Mouse (Mus musculus) kidney, adult 11 months (tissue): ENCODE results near the gene Dip2a.
A peak's percentile ranks its signal among the peaks of the same experiment; 100 is the strongest.

Source experiments
- DNase-seq: peaks from one replicate; pipeline ENCODE4 v3.0.0; 2022

Gene Dip2a

GRCm38 (mm10) chr10:76239401-76239800 lies 105.7 kb downstream of the Dip2a start:
- no peak for DNase-seq

DNA sequence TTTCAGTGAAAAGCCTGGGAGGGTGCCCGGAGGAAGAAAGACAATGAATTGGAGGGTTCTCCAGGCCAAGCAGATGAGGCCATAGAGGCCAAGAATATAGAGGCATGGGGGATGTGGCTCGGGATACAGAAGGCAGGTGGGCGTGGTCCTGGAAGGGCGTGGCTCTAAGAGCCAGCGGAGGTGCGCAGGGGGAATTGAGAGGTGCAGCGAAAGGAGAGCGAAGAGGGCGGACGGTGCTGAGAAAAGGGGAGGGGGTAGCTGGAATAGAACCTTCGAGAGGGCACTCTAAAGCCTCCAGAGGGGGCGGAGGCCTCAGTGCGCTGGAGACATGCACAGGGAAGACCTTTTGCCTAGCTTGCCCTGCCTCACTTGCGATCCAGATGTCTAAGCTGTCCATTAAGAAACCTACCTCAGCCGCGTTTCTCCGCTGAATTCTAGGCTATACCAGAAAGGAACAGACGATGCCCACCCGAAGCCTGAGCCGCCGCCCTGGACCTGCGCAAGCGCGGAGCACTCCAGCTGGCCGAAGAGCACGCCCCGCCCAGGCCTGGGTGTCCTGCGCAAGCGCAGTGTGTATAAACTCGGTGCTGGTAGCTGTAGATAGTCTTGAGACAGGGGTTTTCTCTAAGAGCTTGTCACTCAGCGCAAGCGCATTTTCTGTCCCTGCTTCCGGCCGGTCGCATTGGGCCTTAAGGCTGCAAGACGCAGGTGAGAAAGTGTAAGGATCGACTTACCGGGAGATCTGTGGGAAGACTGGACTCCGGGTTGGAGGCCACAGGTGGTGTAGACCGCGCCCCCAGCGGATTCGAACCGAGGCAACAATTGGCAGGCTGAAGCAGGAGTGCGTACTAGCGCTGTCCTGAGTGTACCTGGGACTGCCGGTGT lies 107.5 kb downstream of the Dip2a start, which contains the start of gene Prmt2:
Gene Prmt2, minus strand, starts transcription at position 525 of the 885 bp plus-strand sequence.
- peak; percentile 89 for DNase-seq

- no peak for DNase-seq
Measured at GRCm38 (mm10) chr10:76229627-76230026, 115.5 kb downstream of the Dip2a start.

DNA sequence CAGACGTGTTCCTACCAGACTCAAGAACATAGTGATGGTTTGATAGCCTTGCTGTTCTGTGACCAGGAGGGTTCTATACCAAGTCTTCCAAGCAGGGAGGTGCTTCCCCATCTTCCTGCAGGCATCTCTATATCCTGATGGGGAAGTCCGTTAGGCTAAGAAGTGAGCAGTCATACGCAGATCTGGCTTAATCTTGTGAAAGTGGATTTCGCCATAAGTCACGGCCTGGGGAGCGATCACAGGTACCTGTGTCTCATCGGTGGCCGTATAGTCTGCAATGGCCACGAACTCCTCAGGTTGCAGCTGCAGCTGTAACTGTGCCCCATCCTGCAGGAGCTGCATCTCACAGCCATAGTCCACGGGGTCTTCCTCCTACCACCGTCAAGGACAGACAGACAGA lies 119.1 kb downstream of the Dip2a start:
- DNase-seq = no peak

DNA sequence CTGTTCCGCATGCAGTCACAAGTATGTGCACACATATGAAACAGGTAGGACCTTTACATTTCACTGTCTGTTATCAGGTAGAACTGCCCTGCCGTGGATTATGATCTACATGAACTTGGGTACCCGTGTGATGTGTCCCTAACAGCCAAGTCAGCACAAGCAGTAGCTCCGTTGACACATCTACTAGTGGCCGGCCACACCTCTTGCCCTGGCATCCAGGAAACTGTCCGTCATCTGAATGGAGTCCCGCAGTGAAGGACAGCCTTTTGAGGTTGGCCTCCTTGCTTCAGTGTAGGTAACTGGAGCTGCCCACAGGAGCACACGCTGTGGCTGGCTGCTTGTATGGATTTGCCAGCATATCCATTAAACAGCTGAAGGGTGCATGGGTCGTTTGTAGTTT lies 126.9 kb downstream of the Dip2a start:
- no peak for DNase-seq

DNA sequence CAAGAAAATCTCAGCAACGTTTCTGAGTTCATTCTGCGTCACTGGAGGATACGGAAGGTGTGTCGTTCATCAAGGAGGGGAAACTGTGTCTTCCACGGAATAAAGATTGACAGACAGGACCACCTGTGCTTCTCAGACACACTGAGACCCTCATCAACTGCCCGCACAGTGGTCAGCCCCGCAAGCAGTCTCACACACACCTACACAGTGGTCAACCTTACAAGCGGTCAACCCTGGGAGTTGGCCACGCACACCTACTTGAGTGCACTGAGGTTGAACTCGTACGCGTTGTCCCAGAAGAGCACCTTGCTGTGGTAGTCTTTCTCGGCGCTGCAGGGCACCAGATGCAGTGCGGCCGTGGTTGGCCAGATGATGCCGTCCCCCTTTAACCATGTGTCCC lies 128.0 kb downstream of the Dip2a start:
- DNase-seq = no peak

- DNase-seq = no peak
Measured at GRCm38 (mm10) chr10:76214161-76214560, 130.9 kb downstream of the Dip2a start.

DNA sequence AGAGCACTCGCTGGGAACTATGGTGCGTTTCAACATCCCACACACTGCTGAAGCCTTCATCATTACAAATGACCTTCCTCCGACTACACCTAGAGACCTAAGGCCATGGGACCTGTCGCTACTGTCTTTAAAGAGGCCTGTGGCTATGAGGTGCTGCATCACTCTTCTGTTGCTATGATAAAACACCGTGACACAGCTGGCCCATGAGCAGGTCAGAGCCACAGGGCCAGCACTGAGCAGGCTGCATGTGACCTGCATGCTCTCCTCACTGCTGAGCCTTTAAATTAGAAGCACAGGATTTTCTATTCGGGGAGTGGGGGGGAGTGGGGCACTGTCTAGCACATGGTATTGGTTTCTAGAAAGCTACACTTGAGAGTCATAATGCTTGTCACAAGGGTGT lies 133.0 kb downstream of the Dip2a start:
- no peak for DNase-seq

DNA sequence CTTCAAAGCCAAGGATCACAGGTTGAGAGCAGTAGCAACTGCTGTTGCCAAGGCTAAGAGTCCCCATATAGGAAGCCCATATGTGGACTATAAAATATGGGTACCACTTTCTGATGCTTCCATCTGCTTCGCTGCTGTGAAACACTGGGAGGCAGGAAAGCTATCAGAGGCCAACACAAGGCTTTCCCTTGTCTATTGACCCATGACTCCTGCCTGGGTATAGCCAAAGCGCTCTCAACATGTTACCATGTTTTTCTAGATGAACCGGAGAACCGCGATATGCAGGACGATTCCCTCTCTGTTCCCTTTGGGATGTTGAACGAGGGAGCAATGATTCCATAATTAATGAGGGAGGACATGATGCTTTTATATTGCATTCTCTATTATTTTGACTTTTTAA lies 134.3 kb downstream of the Dip2a start:
- no peak for DNase-seq
